Mouse (Mus musculus): Measurements from ENCODE around the gene Sfrp5.

Gene Sfrp5

GRCm38 (mm10) chr19:42198026-42198425 lies 4.0 kb downstream of the Sfrp5 start:
- DNase-seq (ENCODE audit: low read depth, low spot score), result no peak

DNA sequence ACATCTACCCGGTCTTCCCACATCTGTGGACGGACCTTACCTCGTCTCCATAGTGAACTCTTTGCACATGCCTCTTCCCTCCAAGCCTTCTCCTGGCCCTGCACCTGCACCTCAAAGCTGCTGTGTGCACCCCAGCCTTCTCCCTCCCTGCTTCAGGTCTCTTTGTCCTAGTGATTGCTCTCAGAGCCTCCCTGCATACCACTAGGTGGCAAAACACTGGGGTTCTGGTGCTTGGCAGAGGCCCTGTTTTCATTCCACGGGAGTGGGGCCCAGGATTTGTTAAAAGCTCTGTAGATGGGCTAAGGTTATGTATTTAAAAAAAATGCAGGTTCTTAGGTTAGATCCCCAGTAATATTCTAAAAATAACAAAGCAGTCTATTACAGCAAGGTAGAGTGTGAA lies 5.0 kb downstream of the Sfrp5 start:
- no peak for DNase-seq (ENCODE audit: low read depth, low spot score)

DNA sequence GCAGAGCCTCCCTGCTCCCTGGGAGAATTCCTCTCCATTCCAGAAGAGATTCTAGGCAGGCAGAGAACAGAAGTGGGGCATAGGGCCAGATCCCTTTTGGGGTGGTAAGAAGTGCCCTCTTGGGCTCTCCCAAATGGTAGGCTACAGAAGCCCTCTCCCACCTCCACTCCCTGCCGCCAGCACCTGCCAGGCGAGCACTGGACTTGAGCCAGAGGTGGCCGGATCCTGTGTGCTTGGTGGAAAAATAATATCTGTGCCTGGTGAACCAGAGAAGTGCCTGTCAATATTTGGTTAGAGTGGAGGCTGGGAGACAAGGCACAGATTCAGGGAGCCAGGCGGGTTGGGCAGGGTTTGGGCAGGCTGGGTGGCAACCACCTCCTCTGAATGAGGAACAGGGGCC lies 5.7 kb downstream of the Sfrp5 start:
- no peak for DNase-seq (ENCODE audit: low read depth, low spot score)

- no peak for DNase-seq (ENCODE audit: low read depth, low spot score)
Observed at GRCm38 (mm10) chr19:42193311-42193710, 8.7 kb downstream of the Sfrp5 start.

- peak; percentile 69 for DNase-seq (ENCODE audit: low read depth, low spot score)
Observed at GRCm38 (mm10) chr19:42190494-42190893, 11.6 kb downstream of the Sfrp5 start.

GRCm38 (mm10) chr19:42189735-42190134 lies 12.3 kb downstream of the Sfrp5 start:
- DNase-seq (ENCODE audit: low read depth, low spot score), result no peak

- DNase-seq (ENCODE audit: low read depth, low spot score), result peak; percentile 39
Observed at GRCm38 (mm10) chr19:42182673-42183072, 19.4 kb downstream of the Sfrp5 start.

- DNase-seq (ENCODE audit: low read depth, low spot score), result no peak
Observed at GRCm38 (mm10) chr19:42179356-42179755, 22.7 kb downstream of the Sfrp5 start.

DNA sequence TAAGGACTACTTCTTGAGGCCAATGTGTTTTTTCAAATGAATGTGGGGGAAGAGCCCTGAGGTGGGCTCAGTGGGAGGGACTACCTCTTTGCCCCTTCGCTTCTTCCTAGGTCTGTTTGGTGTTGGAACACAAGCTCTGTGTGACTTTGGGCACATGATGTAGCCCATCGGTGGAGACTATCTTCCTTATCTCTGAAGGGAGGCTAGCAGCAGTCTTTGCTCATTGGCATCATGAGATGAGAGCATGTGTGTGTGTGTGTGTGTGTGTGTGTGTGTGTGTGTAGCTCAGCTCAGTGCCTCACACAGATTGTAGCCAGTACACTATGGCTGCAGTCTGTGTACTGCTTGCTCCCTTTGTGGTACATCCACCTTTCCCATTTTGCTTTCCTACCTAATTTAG lies 24.6 kb downstream of the Sfrp5 start:
- no peak for DNase-seq (ENCODE audit: low read depth, low spot score)

- no peak for DNase-seq (ENCODE audit: low read depth, low spot score)
Observed at GRCm38 (mm10) chr19:42176841-42177240, 25.2 kb downstream of the Sfrp5 start.

- peak; percentile 99 for DNase-seq (ENCODE audit: low read depth, low spot score)
Observed at GRCm38 (mm10) chr19:42170025-42170969, 31.8 kb downstream of the Sfrp5 start.

DNA sequence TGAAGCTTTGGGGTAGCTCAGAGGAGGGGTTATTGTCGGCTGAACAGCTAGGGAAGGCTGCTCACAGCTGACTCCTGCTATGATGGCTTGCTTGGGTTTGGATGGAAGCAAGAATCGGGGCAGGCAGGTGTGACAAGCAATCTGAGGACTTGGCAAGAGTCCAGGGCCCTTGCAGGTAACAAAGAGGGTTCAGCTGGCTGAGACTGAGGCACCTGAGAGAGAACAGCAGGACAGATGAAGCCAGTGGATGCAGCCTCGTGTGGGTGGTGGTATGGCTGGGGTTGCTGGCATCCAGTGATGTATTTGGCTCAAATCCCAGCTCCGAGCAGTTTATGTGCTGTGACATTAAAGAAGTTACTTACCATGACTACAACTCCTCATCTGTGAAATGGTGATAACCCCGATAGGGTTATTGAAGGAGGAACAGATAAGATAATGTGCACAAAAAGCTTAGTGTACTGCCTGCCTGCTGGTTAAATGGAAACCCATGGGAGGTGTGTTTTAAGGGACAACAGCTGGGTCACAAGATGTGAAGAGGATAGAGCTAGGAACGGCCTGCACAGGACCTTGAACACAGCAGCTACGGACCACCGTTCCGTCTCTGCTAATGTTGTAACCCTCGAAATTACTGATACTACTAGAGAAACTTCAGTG lies 32.6 kb downstream of the Sfrp5 start:
- DNase-seq (ENCODE audit: low read depth, low spot score), result no peak

- DNase-seq (ENCODE audit: low read depth, low spot score), result no peak
Observed at GRCm38 (mm10) chr19:42167489-42167888, 34.6 kb downstream of the Sfrp5 start.

DNA sequence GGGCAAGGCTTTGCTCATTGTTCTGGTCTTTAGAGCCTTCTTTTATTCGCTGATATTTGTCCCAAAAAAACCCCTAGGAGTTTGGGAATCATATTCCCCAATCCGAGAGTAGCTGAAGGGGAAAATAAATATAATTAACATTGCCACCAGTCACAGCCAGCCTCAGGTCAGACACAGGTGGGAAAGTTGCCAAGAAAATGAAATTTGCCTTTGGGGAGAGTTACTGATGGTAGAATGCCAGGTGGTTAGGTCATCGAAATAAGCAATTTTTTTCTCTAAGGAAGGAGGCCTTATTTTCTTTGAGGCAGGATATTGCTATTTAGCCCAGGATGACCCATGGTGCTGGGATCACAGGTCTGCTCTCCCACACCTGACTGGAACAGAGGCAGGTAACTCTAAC lies 35.3 kb downstream of the Sfrp5 start:
- DNase-seq (ENCODE audit: low read depth, low spot score), result no peak

- peak; percentile 90 for DNase-seq (ENCODE audit: low read depth, low spot score)
Observed at GRCm38 (mm10) chr19:42166130-42166529, 35.9 kb downstream of the Sfrp5 start.

DNA sequence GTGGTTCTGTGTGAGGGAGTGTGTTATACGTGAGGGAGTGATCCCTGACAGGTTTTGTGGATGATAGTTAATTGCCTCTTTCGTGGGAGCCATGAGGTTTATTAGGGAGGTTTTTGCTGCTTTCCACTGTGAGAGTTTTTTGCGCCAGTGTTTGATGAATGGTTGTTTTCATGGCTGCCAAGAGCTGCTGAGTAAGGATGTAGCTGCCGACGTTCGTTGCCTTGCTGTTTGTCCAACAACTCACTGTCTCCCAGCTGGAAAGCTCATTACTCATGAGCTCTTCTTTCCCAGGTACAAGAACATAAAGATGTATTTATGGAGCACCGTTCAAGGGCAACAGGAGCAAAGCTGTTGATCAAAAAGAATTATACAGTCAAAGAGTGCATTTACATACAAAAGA lies 37.9 kb downstream of the Sfrp5 start:
- no peak for DNase-seq (ENCODE audit: low read depth, low spot score)

DNA sequence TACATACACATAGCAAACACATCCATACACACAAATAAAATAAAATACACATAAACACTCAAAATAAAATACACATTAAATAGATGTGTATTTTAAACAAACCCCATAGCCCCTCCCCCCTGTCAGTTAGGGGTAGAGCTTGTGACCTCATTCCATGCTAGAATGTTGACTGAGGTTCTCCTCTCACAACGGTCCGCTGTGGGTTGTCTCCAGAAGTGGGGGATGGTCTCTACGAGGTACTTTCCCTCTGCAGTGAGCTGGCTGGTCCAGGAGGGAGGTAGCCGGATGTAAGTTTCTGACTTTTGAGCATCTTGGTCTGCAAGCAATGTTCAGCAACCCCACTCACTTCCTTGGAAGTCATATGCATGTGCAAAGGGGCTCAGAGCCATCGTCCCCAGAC lies 38.3 kb downstream of the Sfrp5 start, which contains the start of gene Zfyve27:
Zfyve27 (plus strand) TSS at position 188 of the 400 bp plus-strand sequence.
- DNase-seq (ENCODE audit: low read depth, low spot score), result no peak

- DNase-seq (ENCODE audit: low read depth, low spot score), result no peak
Observed at GRCm38 (mm10) chr19:42158246-42159017, 43.6 kb downstream of the Sfrp5 start.

- no peak for DNase-seq (ENCODE audit: low read depth, low spot score)
Observed at GRCm38 (mm10) chr19:42157493-42158237, 44.4 kb downstream of the Sfrp5 start.

- DNase-seq (ENCODE audit: low read depth, low spot score), result peak; percentile 87
Observed at GRCm38 (mm10) chr19:42151990-42152389, 50.1 kb downstream of the Sfrp5 start.

DNA sequence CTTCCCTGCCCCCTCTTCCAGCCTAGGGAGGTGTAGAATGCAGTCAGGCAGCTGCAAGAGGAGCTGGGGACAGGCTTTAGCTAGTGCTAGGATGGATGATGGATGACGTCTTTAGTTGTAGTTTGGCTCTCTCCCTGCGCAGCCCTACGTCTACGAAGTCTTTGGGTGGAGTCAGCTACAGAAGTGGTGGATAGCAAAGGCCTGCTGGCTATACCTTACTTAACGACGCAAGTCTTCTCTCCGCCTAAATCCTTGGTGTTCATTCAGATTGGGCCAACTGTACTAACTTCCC lies 53.5 kb downstream of the Sfrp5 start:
- DNase-seq (ENCODE audit: low read depth, low spot score), result no peak
